Mouse (Mus musculus): ENCODE measurements around the gene Lbx1. TPM values are rescaled to one million over a fixed set of nuclear protein-coding genes. Genes with fewer than 3 reads are reported as not detected.

The Lbx1 gene
- polyA plus RNA-seq, 1 experiment from 2014 or later, result not detected

DNA sequence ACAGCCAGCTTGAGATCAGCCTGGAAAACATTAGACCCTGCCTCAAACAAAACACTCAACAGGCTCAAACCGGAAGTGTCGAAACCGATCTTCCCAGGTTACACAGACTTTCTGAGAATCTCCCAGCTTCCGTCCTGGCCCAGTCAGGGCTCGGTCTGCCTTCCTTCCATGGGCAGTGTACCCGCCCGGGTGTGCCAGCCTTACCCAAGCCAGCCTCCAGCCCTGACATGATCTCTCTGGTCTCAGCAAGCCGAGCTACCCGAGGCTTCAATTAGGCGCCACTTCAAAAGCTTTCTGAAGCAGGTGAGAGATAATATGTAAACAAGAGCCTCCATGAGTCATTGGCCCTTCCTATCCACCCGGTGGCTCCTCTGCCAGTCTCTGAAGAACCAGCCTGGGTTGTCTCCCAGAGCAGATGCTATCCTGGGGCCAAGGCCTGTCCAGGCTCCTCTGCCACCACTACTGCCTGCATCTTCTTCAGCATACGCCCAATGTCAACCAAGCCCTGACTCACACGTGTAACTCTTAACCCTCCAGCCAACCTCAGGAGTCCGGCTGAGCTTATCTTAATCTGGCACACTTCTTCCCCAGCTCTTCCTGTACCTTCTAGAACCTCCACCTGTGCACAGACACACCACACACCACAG lies 25.7 kb downstream of the Lbx1 start:
- H3K27ac ChIP-seq (replicated peaks in 1 of 2; ENCODE audit: control insufficient read depth in 1 of 2, insufficient read depth in 1 of 2, low read depth in 2 of 2, low read length in 2 of 2), result no peak overlapping the region
- no peaks in the 10 kb centered on the region for H3K36me3 ChIP-seq (ENCODE audit: control insufficient read depth, insufficient read depth, low read length)
- peaks cover 5 to 9% of the 10 kb centered on the region in 2 experiments; a peak in 2 of 4 replicates for H3K4me1 ChIP-seq (ENCODE audit: control insufficient read depth in 2 of 2, insufficient read depth in 2 of 2, low read length in 2 of 2)
- H3K4me2 ChIP-seq (ENCODE audit: low read length), result no peak overlapping the region
- H3K9ac ChIP-seq (ENCODE audit: low read length), result no peak overlapping the region
- ATAC-seq (ENCODE audit: insufficient number of reproducible peaks, insufficient read depth, low FRiP score, low read depth), result no peak
- H3K27me3 ChIP-seq (ENCODE audit: control insufficient read depth, insufficient read depth, low read length), result no peaks in the 10 kb centered on the region
- H3K4me3 ChIP-seq (ENCODE audit: control insufficient read depth in 1 of 2, insufficient read depth in 1 of 2, low read depth in 1 of 2, low read length in 2 of 2), result no peak overlapping the region
- no peaks in the 10 kb centered on the region for H3K9me3 ChIP-seq (ENCODE audit: control insufficient read depth, low read length)
- 74% methylated on average over 14 of the region's 14 CpGs for WGBS

DNA sequence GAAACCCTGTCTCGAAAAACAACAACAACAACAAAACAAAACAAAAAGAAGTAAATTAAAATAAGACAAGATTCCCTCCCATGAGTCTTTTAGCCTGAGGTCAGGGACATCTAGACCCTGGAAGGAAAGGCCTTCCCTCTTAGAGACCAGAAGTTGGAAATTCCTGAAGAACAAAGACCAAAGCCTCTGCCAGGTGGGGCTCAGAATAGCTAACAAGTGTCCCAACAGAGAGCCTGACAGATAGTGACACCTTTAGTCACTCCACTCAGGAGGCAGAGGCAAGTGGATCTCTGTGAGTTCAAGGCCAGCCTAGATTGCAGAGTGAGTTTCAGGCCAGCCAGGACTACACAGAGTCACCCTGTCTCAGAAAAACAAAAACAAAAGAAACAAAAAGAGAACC lies 26.4 kb downstream of the Lbx1 start:
- Histone ChIP-seq H3K27ac (replicated peaks in 1 of 2; ENCODE audit: control insufficient read depth in 1 of 2, insufficient read depth in 1 of 2, low read depth in 2 of 2, low read length in 2 of 2) (no peak overlapping the region), H3K4me1 (ENCODE audit: control insufficient read depth in 2 of 2, insufficient read depth in 2 of 2, low read length in 2 of 2) (peaks cover 5 to 9% of the 10 kb centered on the region in 2 experiments; a peak in 2 of 4 replicates), H3K4me2 (ENCODE audit: low read length) (no peak overlapping the region), H3K27me3 (ENCODE audit: control insufficient read depth, insufficient read depth, low read length) (no peaks in the 10 kb centered on the region), H3K36me3 (ENCODE audit: control insufficient read depth, insufficient read depth, low read length) (no peaks in the 10 kb centered on the region), H3K9me3 (ENCODE audit: control insufficient read depth, low read length) (no peaks in the 10 kb centered on the region), H3K9ac (ENCODE audit: low read length) (no peak overlapping the region), H3K4me3 (ENCODE audit: control insufficient read depth in 1 of 2, insufficient read depth in 1 of 2, low read depth in 1 of 2, low read length in 2 of 2) (no peak overlapping the region)
- WGBS, result 88% methylated on average over 1 of the region's 1 CpGs
- ATAC-seq (ENCODE audit: insufficient number of reproducible peaks, insufficient read depth, low FRiP score, low read depth), result no peak

DNA sequence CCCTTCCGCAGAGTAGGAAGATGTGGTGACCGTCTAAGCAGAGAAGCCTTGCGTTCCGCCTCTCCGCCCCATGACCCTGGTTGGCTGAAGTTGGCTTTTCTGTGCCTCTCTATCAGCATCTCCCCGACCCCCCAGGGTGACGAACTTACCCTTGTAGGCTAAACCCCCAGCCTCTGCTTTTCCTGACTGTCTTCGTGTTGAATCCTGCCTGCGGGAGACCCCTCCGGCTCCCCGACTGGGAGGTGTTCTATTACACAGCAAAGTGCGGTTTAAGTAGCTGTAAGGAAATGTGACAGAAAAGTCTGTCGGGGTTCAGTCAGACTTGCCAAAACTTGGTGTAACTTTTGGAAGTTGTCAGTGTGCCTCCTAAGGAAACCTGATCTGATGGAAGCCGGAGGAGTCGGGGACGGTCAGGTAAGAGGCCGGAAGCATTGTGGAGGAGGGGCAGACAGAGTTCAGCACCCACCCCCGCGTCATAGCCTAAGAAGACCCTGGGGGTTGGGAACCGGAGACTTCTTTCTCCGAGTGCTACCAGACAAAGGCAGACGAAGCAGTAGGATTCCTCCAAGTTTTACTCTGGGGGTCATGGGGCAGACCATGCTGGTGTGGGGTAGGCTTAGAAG lies 27.1 kb downstream of the Lbx1 start:
- Histone ChIP-seq H3K4me1 (ENCODE audit: control insufficient read depth in 2 of 2, insufficient read depth in 2 of 2, low read length in 2 of 2) (peaks cover 5 to 9% of the 10 kb centered on the region in 2 experiments; a peak in 2 of 4 replicates), H3K9ac (ENCODE audit: low read length) (peak overlapping the region; percentile 57), H3K4me3 (ENCODE audit: control insufficient read depth in 1 of 2, insufficient read depth in 1 of 2, low read depth in 1 of 2, low read length in 2 of 2) (peak overlapping the region; percentile 30 to 33), H3K36me3 (ENCODE audit: control insufficient read depth, insufficient read depth, low read length) (no peaks in the 10 kb centered on the region), H3K27me3 (ENCODE audit: control insufficient read depth, insufficient read depth, low read length) (no peaks in the 10 kb centered on the region), H3K4me2 (ENCODE audit: low read length) (peak overlapping the region; percentile 73), H3K27ac (replicated peaks in 1 of 2; ENCODE audit: control insufficient read depth in 1 of 2, insufficient read depth in 1 of 2, low read depth in 2 of 2, low read length in 2 of 2) (peak overlapping the region; percentile 57 to 68), H3K9me3 (ENCODE audit: control insufficient read depth, low read length) (no peaks in the 10 kb centered on the region)
- no peak for ATAC-seq (ENCODE audit: insufficient number of reproducible peaks, insufficient read depth, low FRiP score, low read depth)
- WGBS, result 13% methylated on average over 22 of the region's 22 CpGs

DNA sequence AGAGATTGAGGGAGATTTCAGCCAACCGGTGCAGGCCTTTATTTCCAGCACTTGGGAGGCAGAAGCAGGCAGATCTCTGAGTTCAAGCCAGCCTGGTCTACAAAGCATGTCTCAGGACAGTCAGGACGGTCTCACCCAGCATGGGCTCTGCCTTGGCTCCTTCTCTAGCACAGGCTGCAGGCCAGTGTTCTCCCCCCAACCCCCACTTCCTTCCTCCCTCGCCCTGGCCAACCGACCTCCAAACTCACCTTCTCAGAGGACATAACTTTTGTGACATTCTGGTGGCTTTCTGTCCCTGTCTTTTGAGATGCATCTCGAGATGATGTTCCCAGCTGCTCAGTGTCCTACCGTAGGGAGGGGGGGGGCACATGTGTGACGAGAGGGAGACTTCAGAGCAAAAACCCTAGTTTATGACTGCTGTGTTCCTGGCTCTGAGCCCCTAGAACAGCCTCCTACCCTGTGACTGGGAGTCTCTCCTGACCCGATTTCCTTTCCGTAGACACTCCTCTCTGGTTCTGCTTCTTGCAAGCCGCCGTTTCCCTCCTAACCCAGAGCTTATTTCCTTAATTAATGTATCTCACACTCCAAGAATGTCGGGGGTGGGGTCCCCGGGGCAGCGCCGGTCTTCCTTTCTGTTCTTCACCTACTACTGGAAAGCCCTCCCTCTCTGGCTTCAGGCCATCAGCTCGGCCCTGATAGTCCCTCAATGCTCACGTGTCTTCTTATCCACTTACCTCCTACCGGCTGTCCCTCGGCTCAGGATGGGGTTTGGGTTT lies 27.8 kb downstream of the Lbx1 start:
- no peaks in the 10 kb centered on the region for H3K36me3 ChIP-seq (ENCODE audit: control insufficient read depth, insufficient read depth, low read length)
- ATAC-seq (ENCODE audit: insufficient number of reproducible peaks, insufficient read depth, low FRiP score, low read depth), result peak; percentile 74
- H3K27me3 ChIP-seq (ENCODE audit: control insufficient read depth, insufficient read depth, low read length), result no peaks in the 10 kb centered on the region
- no peaks in the 10 kb centered on the region for H3K9me3 ChIP-seq (ENCODE audit: control insufficient read depth, low read length)
- peak overlapping the region; percentile 30 to 33 for H3K4me3 ChIP-seq (ENCODE audit: control insufficient read depth in 1 of 2, insufficient read depth in 1 of 2, low read depth in 1 of 2, low read length in 2 of 2)
- WGBS, result 14% methylated on average over 19 of the region's 19 CpGs
- peak overlapping the region; percentile 73 for H3K4me2 ChIP-seq (ENCODE audit: low read length)
- peak overlapping the region; percentile 68 to 69 for H3K27ac ChIP-seq (replicated peaks in 1 of 2; ENCODE audit: control insufficient read depth in 1 of 2, insufficient read depth in 1 of 2, low read depth in 2 of 2, low read length in 2 of 2)
- H3K4me1 ChIP-seq (ENCODE audit: control insufficient read depth in 2 of 2, insufficient read depth in 2 of 2, low read length in 2 of 2), result peaks cover 5 to 9% of the 10 kb centered on the region in 2 experiments; a peak in 2 of 4 replicates
- H3K9ac ChIP-seq (ENCODE audit: low read length), result peak overlapping the region; percentile 57

DNA sequence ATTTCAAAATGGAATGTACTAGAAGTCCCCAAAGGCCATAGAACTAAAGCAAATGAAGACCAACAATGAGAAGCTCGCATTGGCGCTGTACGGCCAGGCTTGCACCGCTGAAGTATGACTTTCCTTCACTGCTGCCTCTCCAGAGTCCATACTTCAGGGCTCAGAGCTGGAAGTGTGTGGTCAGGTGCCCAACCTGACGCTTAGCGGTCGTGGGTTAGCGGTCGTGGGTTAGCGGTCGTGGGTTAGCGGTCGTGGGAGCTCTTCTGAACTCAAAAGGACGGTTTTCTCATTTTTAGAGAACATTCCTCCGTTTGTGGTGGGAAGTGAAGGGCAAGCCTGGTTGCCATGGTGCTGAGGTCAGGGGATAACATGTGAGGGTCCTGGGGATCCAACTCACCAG lies 28.5 kb downstream of the Lbx1 start:
- peak overlapping the region; percentile 68 to 69; a peak in 3 of 4 replicates for H3K27ac ChIP-seq (replicated peaks in 1 of 2; ENCODE audit: control insufficient read depth in 1 of 2, insufficient read depth in 1 of 2, low read depth in 2 of 2, low read length in 2 of 2)
- ATAC-seq (ENCODE audit: insufficient number of reproducible peaks, insufficient read depth, low FRiP score, low read depth), result no peak
- H3K4me1 ChIP-seq (ENCODE audit: control insufficient read depth in 2 of 2, insufficient read depth in 2 of 2, low read length in 2 of 2), result peaks cover 5 to 9% of the 10 kb centered on the region in 2 experiments; a peak in 2 of 4 replicates
- no peak overlapping the region for H3K4me2 ChIP-seq (ENCODE audit: low read length)
- H3K27me3 ChIP-seq (ENCODE audit: control insufficient read depth, insufficient read depth, low read length), result no peaks in the 10 kb centered on the region
- H3K36me3 ChIP-seq (ENCODE audit: control insufficient read depth, insufficient read depth, low read length), result no peaks in the 10 kb centered on the region
- H3K9me3 ChIP-seq (ENCODE audit: control insufficient read depth, low read length), result 0 out of 2 replicates have a peak, but pooled peaks cover 4% of the 10 kb centered on the region
- 98% methylated on average over 15 of the region's 15 CpGs for WGBS
- H3K4me3 ChIP-seq (ENCODE audit: control insufficient read depth in 1 of 2, insufficient read depth in 1 of 2, low read depth in 1 of 2, low read length in 2 of 2), result no peak overlapping the region
- H3K9ac ChIP-seq (ENCODE audit: low read length), result no peak overlapping the region

DNA sequence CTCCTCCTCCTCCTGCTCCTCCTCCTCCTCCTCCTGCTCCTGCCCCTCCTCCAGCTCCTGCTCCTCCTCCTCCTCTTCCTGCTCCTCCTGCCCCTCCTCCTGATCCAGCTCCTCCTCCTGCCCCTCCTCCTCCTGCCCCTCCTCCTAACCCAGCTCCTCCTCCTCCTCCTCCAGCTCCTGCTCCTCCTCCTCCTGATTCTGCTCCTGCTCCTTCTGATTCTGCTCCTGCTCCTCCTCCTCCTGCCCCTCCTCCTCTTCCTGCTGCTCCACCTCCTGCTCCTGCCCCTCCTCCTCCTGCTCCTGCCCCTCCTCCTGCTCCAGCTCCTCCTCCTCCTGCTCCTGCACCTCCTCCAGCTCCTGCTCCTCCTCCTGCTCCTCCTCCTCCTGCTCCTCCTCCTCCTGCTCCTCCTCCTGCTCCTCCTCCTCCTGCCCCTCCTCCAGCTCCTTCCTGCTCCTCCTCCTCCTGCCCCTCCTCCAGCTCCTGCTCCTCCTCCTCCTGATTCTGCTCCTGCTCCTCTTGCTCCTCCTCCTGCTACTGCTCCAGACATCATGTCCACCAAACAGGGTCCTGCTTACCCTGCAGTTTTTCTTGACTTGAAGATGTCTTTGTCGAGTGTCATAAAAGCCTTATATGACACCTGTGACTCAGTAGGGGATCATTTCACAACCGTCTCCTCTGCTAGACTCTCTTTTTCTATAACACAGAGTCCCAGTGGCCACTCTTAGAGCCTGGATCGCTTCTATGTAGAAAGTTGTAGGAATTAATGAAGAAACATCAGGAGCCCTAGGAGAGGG lies 30.1 kb downstream of the Lbx1 start:
- H3K27me3 ChIP-seq (ENCODE audit: control insufficient read depth, insufficient read depth, low read length), result no peaks in the 10 kb centered on the region
- WGBS, result 76% methylated on average over 3 of the region's 3 CpGs
- no peak overlapping the region for H3K4me2 ChIP-seq (ENCODE audit: low read length)
- H3K36me3 ChIP-seq (ENCODE audit: control insufficient read depth, insufficient read depth, low read length), result no peaks in the 10 kb centered on the region
- peaks cover 5 to 9% of the 10 kb centered on the region in 2 experiments; a peak in 2 of 4 replicates for H3K4me1 ChIP-seq (ENCODE audit: control insufficient read depth in 2 of 2, insufficient read depth in 2 of 2, low read length in 2 of 2)
- no peak overlapping the region for H3K4me3 ChIP-seq (ENCODE audit: control insufficient read depth in 1 of 2, insufficient read depth in 1 of 2, low read depth in 1 of 2, low read length in 2 of 2)
- H3K27ac ChIP-seq (replicated peaks in 1 of 2; ENCODE audit: control insufficient read depth in 1 of 2, insufficient read depth in 1 of 2, low read depth in 2 of 2, low read length in 2 of 2), result no peak overlapping the region
- no peak for ATAC-seq (ENCODE audit: insufficient number of reproducible peaks, insufficient read depth, low FRiP score, low read depth)
- H3K9me3 ChIP-seq (ENCODE audit: control insufficient read depth, low read length), result 0 out of 2 replicates have a peak, but pooled peaks cover 4% of the 10 kb centered on the region
- H3K9ac ChIP-seq (ENCODE audit: low read length), result no peak overlapping the region

DNA sequence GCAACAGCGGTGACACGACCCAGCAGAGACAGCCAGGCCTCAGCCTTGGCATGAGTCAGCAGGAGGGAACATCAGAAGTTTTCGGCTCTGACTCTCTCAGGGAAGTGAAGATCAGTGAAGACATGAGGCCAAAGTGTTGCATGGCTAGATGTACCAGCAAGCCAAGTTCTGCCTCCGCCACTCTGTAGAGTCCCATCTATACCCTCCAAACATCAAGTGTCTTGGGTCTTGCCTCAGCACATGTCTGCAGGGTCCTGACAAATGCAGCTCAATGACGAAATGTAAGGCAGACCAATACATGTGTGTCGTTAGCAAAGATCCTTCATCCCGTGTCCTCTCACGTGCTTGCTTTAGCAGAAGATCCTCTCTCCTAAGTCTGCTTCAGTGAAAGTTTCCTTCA lies 38.6 kb downstream of the Lbx1 start:
- no peak overlapping the region for H3K9ac ChIP-seq (ENCODE audit: low read length)
- no peaks in the 10 kb centered on the region for H3K36me3 ChIP-seq (ENCODE audit: control insufficient read depth, insufficient read depth, low read length)
- no peaks in the 10 kb centered on the region for H3K4me1 ChIP-seq (ENCODE audit: control insufficient read depth in 2 of 2, insufficient read depth in 2 of 2, low read length in 2 of 2)
- peaks cover 12% of the 10 kb centered on the region for H3K9me3 ChIP-seq (ENCODE audit: control insufficient read depth, low read length)
- H3K27ac ChIP-seq (replicated peaks in 1 of 2; ENCODE audit: control insufficient read depth in 1 of 2, insufficient read depth in 1 of 2, low read depth in 2 of 2, low read length in 2 of 2), result no peak overlapping the region
- no peak for ATAC-seq (ENCODE audit: insufficient number of reproducible peaks, insufficient read depth, low FRiP score, low read depth)
- no peak overlapping the region for H3K4me2 ChIP-seq (ENCODE audit: low read length)
- H3K4me3 ChIP-seq (ENCODE audit: control insufficient read depth in 1 of 2, insufficient read depth in 1 of 2, low read depth in 1 of 2, low read length in 2 of 2), result no peak overlapping the region
- H3K27me3 ChIP-seq (ENCODE audit: control insufficient read depth, insufficient read depth, low read length), result no peaks in the 10 kb centered on the region
- WGBS, result 84% methylated on average over 8 of the region's 8 CpGs

Data from heart, embryonic 14.5 days (tissue).